Mouse (Mus musculus) forebrain, embryonic 11.5 days (tissue): ENCODE measurements around the gene Xxylt1. TPM values are rescaled to one million over a fixed set of nuclear protein-coding genes. Genes with fewer than 3 reads are reported as not detected.

Source experiments
- ATAC-seq: fragments of 200-750 bp; cut with Nextera tagmentation; replicated peaks from 2 replicates; pipeline ENCODE4 v1.8.0; 2017; ENCODE audit warnings: moderate TSS enrichment; ENCODE audit not compliant: low FRiP score
- DNase-seq: peaks from one replicate; pipeline ENCODE4 v3.0.0-alpha.2; 2017; ENCODE audit warnings: low spot score
- H3K27ac ChIP-seq: fragments of 300-500 bp; sonication (generic); 2 replicates; pipeline ENCODE4 v1.5.1; 2014; ENCODE audit warnings: low read depth, low read length
- H3K27me3 ChIP-seq: fragments of 300-500 bp; sonication (generic); 2 replicates; pipeline ENCODE4 v1.6.1; 2014; ENCODE audit warnings: mild to moderate bottlenecking, low read length, mixed read lengths; ENCODE audit not compliant: control insufficient read depth, insufficient read depth
- H3K36me3 ChIP-seq: fragments of 300-500 bp; sonication (generic); 2 replicates; pipeline ENCODE4 v1.6.1; 2014; ENCODE audit warnings: mild to moderate bottlenecking, low read length, moderate library complexity, mixed read lengths; ENCODE audit not compliant: control insufficient read depth, insufficient read depth
- H3K4me1 ChIP-seq: fragments of 300-500 bp; sonication (generic); replicated peaks from 2 replicates; pipeline ENCODE4 v1.6.1; 2014; ENCODE audit warnings: low read length, mixed read lengths; ENCODE audit not compliant: control insufficient read depth, insufficient read depth
- H3K4me2 ChIP-seq: fragments of 300-500 bp; sonication (generic); 2 replicates; pipeline ENCODE4 v1.6.1; 2014; ENCODE audit warnings: low read depth, mild to moderate bottlenecking, low read length, moderate library complexity, mixed read lengths; ENCODE audit not compliant: severe bottlenecking
- H3K4me3 ChIP-seq: fragments of 300-500 bp; sonication (generic); 2 replicates; pipeline ENCODE4 v1.5.1; 2014; ENCODE audit warnings: low read depth, low read length
- H3K9ac ChIP-seq: fragments of 300-500 bp; sonication (generic); 2 replicates; pipeline ENCODE4 v1.6.1; 2014; ENCODE audit warnings: low read length
- H3K9me3 ChIP-seq: fragments of 300-500 bp; sonication (generic); 2 replicates; pipeline ENCODE4 v1.6.1; 2016; ENCODE audit warnings: low read length, mixed read lengths; ENCODE audit not compliant: control insufficient read depth
- WGBS: fragments of 180-500 bp; shearing (Covaris S2); extraction: QIAGEN DNeasy Blood & Tissue Kit; methylation state at CpG from one replicate; pipeline ENCODE4 v1.1.7; 2014; 5-methylcytosine and 5-hydroxymethylcytosine counted together
- polyA plus RNA-seq: library from polyadenylated mRNA; unstranded; fragments of >200 nt; fragmentation: Nextera tagmentation; extraction: Ambion mirVana; gene quantifications from 2 replicates; pipeline ENCODE4 v1.2.1, GENCODE M21; 2014

The Xxylt1 gene
- polyA plus RNA-seq, 1 experiment from 2014 or later, result 14.7 TPM

- H3K27me3 ChIP-seq, result no peaks in the 10 kb centered on the region
- H3K36me3 ChIP-seq, result no peaks in the 10 kb centered on the region
- ATAC-seq (no peak), DNase-seq (peak; percentile 48)
- no peak overlapping the region for H3K4me3 ChIP-seq
- WGBS, result 70% methylated on average over 6 of the region's 6 CpGs
- H3K9me3 ChIP-seq, result no peaks in the 10 kb centered on the region
- no peak overlapping the region for H3K27ac ChIP-seq
- H3K4me1 ChIP-seq, result 0 out of 2 replicates have a peak, but pooled peaks cover 4% of the 10 kb centered on the region
- H3K9ac ChIP-seq, result no peak overlapping the region
- H3K4me2 ChIP-seq, result no peak overlapping the region
These were observed 659 bp upstream of the Xxylt1 start for GRCm38 (mm10) chr16:31081891-31082290.

GRCm38 (mm10) chr16:31080573-31081051 lies 620 bp downstream of the Xxylt1 start:
- Histone ChIP-seq H3K27ac (peak overlapping the region; percentile 74; the same call in 1 of the 2 replicates), H3K36me3 (no peaks in the 10 kb centered on the region), H3K9me3 (no peaks in the 10 kb centered on the region), H3K4me1 (0 out of 2 replicates have a peak, but pooled peaks cover 4% of the 10 kb centered on the region), H3K9ac (peak overlapping the region; percentile 79), H3K27me3 (no peaks in the 10 kb centered on the region), H3K4me2 (peak overlapping the region; percentile 99), H3K4me3 (peak overlapping the region; percentile 77)
- peak; percentile 81 for DNase-seq
- under 1% methylated on average over 35 of the region's 36 CpGs for WGBS
- peak; percentile 74 for ATAC-seq

- no peaks in the 10 kb centered on the region for H3K27me3 ChIP-seq
- WGBS, result 93% methylated on average over 5 of the region's 5 CpGs
- DNase-seq, result no peak
These were observed 3.8 kb downstream of the Xxylt1 start for GRCm38 (mm10) chr16:31077396-31077795.

GRCm38 (mm10) chr16:31076436-31076835 lies 4.8 kb downstream of the Xxylt1 start:
- Histone ChIP-seq H3K27me3 (no peaks in the 10 kb centered on the region), H3K36me3 (no peaks in the 10 kb centered on the region), H3K9me3 (no peaks in the 10 kb centered on the region), H3K9ac (no peak overlapping the region), H3K4me1 (0 out of 2 replicates have a peak, but pooled peaks cover 4% of the 10 kb centered on the region), H3K4me2 (no peak overlapping the region), H3K27ac (no peak overlapping the region), H3K4me3 (no peak overlapping the region)
- ATAC-seq (no peak), DNase-seq (no peak)
- WGBS, result 89% methylated on average over 8 of the region's 8 CpGs

More at GRCm38 (mm10) chr16:31077396-31077795, 3.8 kb downstream of the Xxylt1 start:
- Histone ChIP-seq H3K4me2 (no peak overlapping the region), H3K9ac (no peak overlapping the region), H3K4me1 (0 out of 2 replicates have a peak, but pooled peaks cover 4% of the 10 kb centered on the region), H3K27ac (no peak overlapping the region), H3K36me3 (no peaks in the 10 kb centered on the region), H3K9me3 (no peaks in the 10 kb centered on the region), H3K4me3 (no peak overlapping the region)
- no peak for ATAC-seq

- H3K9ac ChIP-seq, result no peak overlapping the region
- no peaks in the 10 kb centered on the region for H3K27me3 ChIP-seq
- DNase-seq (no peak), ATAC-seq (no peak)
- no peak overlapping the region for H3K27ac ChIP-seq
- H3K4me1 ChIP-seq, result 0 out of 2 replicates have a peak, but pooled peaks cover 4% of the 10 kb centered on the region
- no peaks in the 10 kb centered on the region for H3K9me3 ChIP-seq
- no peaks in the 10 kb centered on the region for H3K36me3 ChIP-seq
- no peak overlapping the region for H3K4me3 ChIP-seq
- H3K4me2 ChIP-seq, result no peak overlapping the region
- 72% methylated on average over 3 of the region's 3 CpGs for WGBS
These were observed 6.8 kb downstream of the Xxylt1 start for GRCm38 (mm10) chr16:31074324-31074908.

GRCm38 (mm10) chr16:31071731-31072130 lies 9.5 kb downstream of the Xxylt1 start:
- no peak overlapping the region for H3K27ac ChIP-seq
- H3K4me2 ChIP-seq, result no peak overlapping the region
- no peak for ATAC-seq
- H3K9ac ChIP-seq, result no peak overlapping the region
- WGBS, result 88% methylated on average over 6 of the region's 6 CpGs
- DNase-seq, result no peak
- H3K4me3 ChIP-seq, result no peak overlapping the region
- H3K36me3 ChIP-seq, result no peaks in the 10 kb centered on the region
- H3K4me1 ChIP-seq, result 0 out of 2 replicates have a peak, but pooled peaks cover 4% of the 10 kb centered on the region
- no peaks in the 10 kb centered on the region for H3K27me3 ChIP-seq
- no peaks in the 10 kb centered on the region for H3K9me3 ChIP-seq

- ATAC-seq, result peak; percentile 44
- Histone ChIP-seq H3K4me3 (no peak overlapping the region), H3K4me1 (0 out of 2 replicates have a peak, but pooled peaks cover 4% of the 10 kb centered on the region), H3K36me3 (no peaks in the 10 kb centered on the region), H3K9me3 (no peaks in the 10 kb centered on the region), H3K27ac (no peak overlapping the region), H3K27me3 (no peaks in the 10 kb centered on the region), H3K9ac (peak overlapping the region; percentile 27), H3K4me2 (0 out of 2 replicates have a peak overlapping the region, but pooled peaks have one; percentile 15)
- peak; percentile 91 for DNase-seq
- WGBS, result 22% methylated on average over 21 of the region's 21 CpGs
These were observed 10.7 kb downstream of the Xxylt1 start for GRCm38 (mm10) chr16:31070358-31071133.

GRCm38 (mm10) chr16:31069211-31070166 lies 11.7 kb downstream of the Xxylt1 start:
- Histone ChIP-seq H3K9me3 (no peaks in the 10 kb centered on the region), H3K36me3 (no peaks in the 10 kb centered on the region), H3K9ac (no peak overlapping the region), H3K4me2 (no peak overlapping the region), H3K27me3 (no peaks in the 10 kb centered on the region), H3K4me1 (0 out of 2 replicates have a peak, but pooled peaks cover 4% of the 10 kb centered on the region), H3K27ac (no peak overlapping the region), H3K4me3 (no peak overlapping the region)
- WGBS, result 87% methylated on average over 14 of the region's 14 CpGs
- DNase-seq (no peak), ATAC-seq (no peak)
